Mouse (Mus musculus) neural tube, embryonic 11.5 days (tissue): ENCODE results near the gene Fam160a1. TPM values are rescaled to one million over a fixed set of nuclear protein-coding genes. Genes with fewer than 3 reads are reported as not detected.

Experiments
- ATAC-seq: fragments of 200-750 bp; cut with Nextera tagmentation; 2 replicates; pipeline ENCODE4 v1.8.0; 2017; ENCODE audit warnings: moderate number of reproducible peaks, mild to moderate bottlenecking, moderate TSS enrichment, moderate library complexity; ENCODE audit not compliant: insufficient read depth, low FRiP score, low TSS enrichment
- DNase-seq: peaks from one replicate; pipeline ENCODE4 v3.0.0-alpha.2; 2015; ENCODE audit warnings: low spot score
- H3K27ac ChIP-seq: fragments of 300-500 bp; sonication (generic); 2 replicates; pipeline ENCODE4 v1.5.1; 2014; ENCODE audit warnings: low read depth, mild to moderate bottlenecking, low read length
- H3K27me3 ChIP-seq: fragments of 300-500 bp; sonication (generic); 2 replicates; pipeline ENCODE4 v1.6.1; 2014; ENCODE audit warnings: mild to moderate bottlenecking, low read length, mixed read lengths; ENCODE audit not compliant: control insufficient read depth, insufficient read depth
- H3K36me3 ChIP-seq: fragments of 300-500 bp; sonication (generic); 2 replicates; pipeline ENCODE4 v1.6.1; 2014; ENCODE audit warnings: mild to moderate bottlenecking, low read length, moderate library complexity, mixed read lengths; ENCODE audit not compliant: control insufficient read depth, insufficient read depth
- H3K4me1 ChIP-seq: fragments of 300-500 bp; sonication (generic); 2 replicates; pipeline ENCODE4 v1.6.1; 2014; ENCODE audit warnings: low read length, mixed read lengths; ENCODE audit not compliant: control insufficient read depth, insufficient read depth
- H3K4me2 ChIP-seq: fragments of 300-500 bp; sonication (generic); 2 replicates; pipeline ENCODE4 v1.6.1; 2014; ENCODE audit warnings: low read depth, mild to moderate bottlenecking, moderate library complexity
- H3K4me3 ChIP-seq: fragments of 300-500 bp; sonication (generic); 2 replicates; pipeline ENCODE4 v1.5.1; 2014; ENCODE audit warnings: low read depth, low read length
- H3K9ac ChIP-seq: fragments of 300-500 bp; sonication (generic); 2 replicates; pipeline ENCODE4 v1.6.1; 2014; ENCODE audit warnings: mild to moderate bottlenecking, low read length
- H3K9me3 ChIP-seq: fragments of 300-500 bp; sonication (generic); 2 replicates; pipeline ENCODE4 v1.6.1; 2016; ENCODE audit warnings: low read length; ENCODE audit not compliant: control insufficient read depth
- WGBS: fragments of 180-500 bp; shearing (Covaris S2); extraction: QIAGEN DNeasy Blood & Tissue Kit; methylation state at CpG from one replicate; pipeline ENCODE4 v1.1.7; 2014; 5-methylcytosine and 5-hydroxymethylcytosine counted together
- polyA plus RNA-seq: library from polyadenylated mRNA; unstranded; fragments of >200 nt; fragmentation: Nextera tagmentation; extraction: Ambion mirVana; gene quantifications from 2 replicates; pipeline ENCODE4 v1.2.1, GENCODE M21; 2014

Gene Fam160a1
- polyA plus RNA-seq, 1 experiment from 2014 or later: 0.84 TPM

DNA sequence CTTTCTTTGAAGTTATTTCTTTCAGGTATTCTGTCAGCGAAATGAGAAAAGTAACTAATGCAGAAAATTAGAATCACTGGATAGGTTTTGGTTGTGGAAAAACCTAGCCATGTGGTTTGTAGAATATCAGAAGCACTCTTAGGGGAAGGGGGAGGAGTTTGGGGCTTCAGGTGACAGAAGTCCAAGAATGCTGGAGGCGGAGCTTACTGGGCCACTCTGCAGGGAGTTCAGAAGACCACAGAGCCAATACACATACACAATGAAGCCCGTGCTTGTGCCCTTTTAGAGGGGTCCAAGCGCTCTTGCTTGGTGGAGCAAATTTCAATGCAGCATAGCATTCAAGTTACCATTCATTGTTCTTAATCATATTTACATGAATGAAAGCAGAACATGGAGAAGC, 68.2 kb downstream of the Fam160a1 start:
- Histone ChIP-seq H3K36me3 (no peaks in the 10 kb centered on the region), H3K4me2 (no peak overlapping the region), H3K27me3 (no peaks in the 10 kb centered on the region), H3K27ac (no peak overlapping the region), H3K9ac (no peak overlapping the region), H3K9me3 (no peaks in the 10 kb centered on the region), H3K4me3 (no peak overlapping the region), H3K4me1 (no peaks in the 10 kb centered on the region)
- DNase-seq (no peak), ATAC-seq (no peak)
- WGBS: 29% methylated on average over 4 of the region's 4 CpGs

DNA sequence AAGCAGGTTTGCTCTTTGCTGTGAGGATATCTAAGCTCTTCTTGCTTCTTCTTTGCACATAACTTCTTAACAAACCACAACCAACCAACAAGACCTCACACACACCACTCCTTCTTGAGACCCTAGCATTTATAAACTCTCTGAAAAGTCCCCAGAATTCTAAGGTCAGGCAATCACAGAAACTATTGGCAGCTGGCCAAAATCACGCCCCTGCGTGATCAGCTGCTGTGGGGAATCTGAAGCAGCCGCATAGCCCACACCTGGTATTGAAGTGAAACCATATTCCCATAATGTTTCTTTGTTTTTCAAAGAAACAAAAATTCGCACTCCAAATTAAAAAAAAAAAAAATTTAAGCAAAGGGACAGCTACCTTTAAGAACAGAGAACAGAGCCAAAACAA, 71.0 kb downstream of the Fam160a1 start:
- H3K4me3 ChIP-seq: no peak overlapping the region
- ATAC-seq: no peak
- no peaks in the 10 kb centered on the region for H3K36me3 ChIP-seq
- H3K27me3 ChIP-seq: no peaks in the 10 kb centered on the region
- H3K9me3 ChIP-seq: no peaks in the 10 kb centered on the region
- H3K27ac ChIP-seq: no peak overlapping the region
- no peak overlapping the region for H3K4me2 ChIP-seq
- WGBS: 72% methylated on average over 4 of the region's 4 CpGs
- no peak overlapping the region for H3K9ac ChIP-seq
- no peak for DNase-seq
- H3K4me1 ChIP-seq: no peaks in the 10 kb centered on the region

DNA sequence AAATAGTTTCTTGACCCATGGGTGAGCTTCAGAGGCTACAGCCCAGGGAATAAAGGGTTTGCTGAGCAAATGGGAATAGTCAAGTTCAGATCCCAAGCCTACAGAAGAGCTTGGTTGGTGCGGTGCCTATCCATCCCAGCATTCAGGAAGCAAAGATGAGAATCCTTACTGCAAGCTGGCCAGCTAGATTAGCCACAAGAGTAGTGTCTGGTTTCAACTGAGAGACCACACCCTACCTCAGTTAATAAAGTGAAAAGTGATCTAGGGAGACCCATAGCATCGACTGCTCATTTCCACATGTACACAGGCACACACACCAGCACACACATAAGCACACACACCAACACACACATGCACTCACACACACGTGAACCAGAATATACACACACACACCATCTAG, 75.3 kb downstream of the Fam160a1 start:
- Histone ChIP-seq H3K4me1 (no peaks in the 10 kb centered on the region), H3K27ac (no peak overlapping the region), H3K4me2 (no peak overlapping the region), H3K9me3 (no peaks in the 10 kb centered on the region), H3K4me3 (no peak overlapping the region), H3K27me3 (no peaks in the 10 kb centered on the region), H3K36me3 (no peaks in the 10 kb centered on the region), H3K9ac (no peak overlapping the region)
- no peak for ATAC-seq
- 91% methylated on average over 3 of the region's 3 CpGs for WGBS
- DNase-seq: no peak

DNA sequence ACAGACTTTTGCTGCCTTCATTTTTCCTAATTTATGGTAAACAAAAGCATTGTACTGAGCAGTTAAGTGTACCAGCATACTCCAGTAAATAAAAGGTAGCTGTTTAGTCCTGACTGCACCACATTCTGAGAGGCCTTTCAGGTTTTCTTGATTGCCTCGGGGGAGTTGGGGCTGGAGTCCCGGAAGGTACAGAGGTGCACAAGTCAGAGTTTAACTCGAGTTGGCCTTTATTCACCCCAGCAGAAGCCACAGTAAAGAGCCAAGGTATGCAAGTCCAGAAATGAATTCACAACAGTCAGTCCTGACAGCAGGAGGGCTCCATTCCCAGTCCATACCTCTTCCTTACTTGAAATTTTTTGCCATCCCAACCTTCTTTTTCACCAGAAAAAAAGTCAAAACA, 78.5 kb downstream of the Fam160a1 start:
- DNase-seq (no peak), ATAC-seq (no peak)
- Histone ChIP-seq H3K9me3 (no peaks in the 10 kb centered on the region), H3K4me3 (no peak overlapping the region), H3K27me3 (no peaks in the 10 kb centered on the region), H3K4me2 (no peak overlapping the region), H3K27ac (no peak overlapping the region), H3K36me3 (no peaks in the 10 kb centered on the region), H3K4me1 (no peaks in the 10 kb centered on the region), H3K9ac (no peak overlapping the region)
- 75% methylated on average over 3 of the region's 3 CpGs for WGBS

DNA sequence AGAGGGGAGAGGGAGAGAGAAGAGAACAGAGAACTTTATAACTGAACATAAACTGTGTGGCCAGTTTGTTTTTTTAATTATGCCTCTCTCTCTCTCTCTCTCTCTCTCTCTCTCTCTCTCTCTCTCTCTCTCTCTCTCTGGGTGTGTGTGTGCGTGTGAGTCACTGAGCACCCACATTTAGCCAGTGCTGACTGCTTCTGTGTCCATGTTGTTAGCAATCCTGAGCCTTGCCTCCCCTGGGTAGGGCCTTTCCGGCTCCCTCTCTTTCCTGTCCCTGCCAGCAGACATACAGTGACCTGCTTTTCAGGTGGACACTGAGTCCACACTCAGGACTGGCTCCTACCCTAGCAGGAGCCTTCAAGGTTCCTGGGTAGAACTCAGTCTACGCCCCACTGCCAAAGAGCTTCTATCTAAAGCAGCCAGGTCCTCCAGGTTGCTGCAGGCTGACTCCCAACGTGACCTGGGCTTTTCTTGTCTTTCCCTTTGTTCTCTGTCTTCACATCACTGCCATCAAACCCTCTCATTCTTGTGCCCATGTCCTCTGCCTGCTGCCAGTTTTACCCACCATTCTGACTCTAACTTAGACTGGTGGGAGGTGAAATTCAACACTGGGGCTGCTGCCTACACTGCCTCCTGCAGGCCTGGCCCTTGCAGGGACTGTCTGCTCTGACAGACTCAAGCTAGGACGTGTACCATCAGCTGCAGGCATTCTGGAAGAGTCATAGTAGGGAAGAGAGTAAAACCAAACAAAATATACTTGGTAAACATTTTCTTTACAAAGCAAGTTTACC, 83.0 kb downstream of the Fam160a1 start:
- no peaks in the 10 kb centered on the region for H3K36me3 ChIP-seq
- H3K27me3 ChIP-seq: no peaks in the 10 kb centered on the region
- no peak overlapping the region for H3K4me2 ChIP-seq
- no peak overlapping the region for H3K4me3 ChIP-seq
- ATAC-seq (no peak), DNase-seq (no peak)
- no peaks in the 10 kb centered on the region for H3K4me1 ChIP-seq
- no peaks in the 10 kb centered on the region for H3K9me3 ChIP-seq
- no peak overlapping the region for H3K27ac ChIP-seq
- WGBS: 79% methylated on average over 5 of the region's 5 CpGs
- no peak overlapping the region for H3K9ac ChIP-seq

DNA sequence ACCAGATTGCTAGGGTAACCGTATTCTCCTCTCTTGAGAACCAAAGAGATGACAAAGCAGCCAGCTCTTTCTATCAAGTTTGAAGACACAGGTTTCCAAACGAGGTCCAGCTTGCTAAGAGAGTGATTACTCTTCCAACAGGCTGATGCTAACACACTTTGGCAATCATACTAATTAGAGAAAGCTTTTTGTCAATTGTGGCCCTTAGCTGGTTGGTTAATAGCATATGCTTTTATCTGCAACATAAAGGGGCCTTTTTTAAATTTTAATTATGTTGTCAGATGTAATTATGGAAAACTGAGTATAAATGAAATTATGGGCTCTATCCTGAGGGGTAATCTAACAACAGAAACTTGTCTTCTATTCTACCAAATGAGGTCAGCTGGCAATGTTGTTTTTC, 89.9 kb downstream of the Fam160a1 start:
- H3K4me1 ChIP-seq: no peaks in the 10 kb centered on the region
- WGBS: 49% methylated on average over 2 of the region's 2 CpGs
- no peak overlapping the region for H3K4me3 ChIP-seq
- no peaks in the 10 kb centered on the region for H3K27me3 ChIP-seq
- DNase-seq (no peak), ATAC-seq (no peak)
- no peak overlapping the region for H3K4me2 ChIP-seq
- H3K36me3 ChIP-seq: no peaks in the 10 kb centered on the region
- H3K9me3 ChIP-seq: no peaks in the 10 kb centered on the region
- no peak overlapping the region for H3K27ac ChIP-seq
- no peak overlapping the region for H3K9ac ChIP-seq

DNA sequence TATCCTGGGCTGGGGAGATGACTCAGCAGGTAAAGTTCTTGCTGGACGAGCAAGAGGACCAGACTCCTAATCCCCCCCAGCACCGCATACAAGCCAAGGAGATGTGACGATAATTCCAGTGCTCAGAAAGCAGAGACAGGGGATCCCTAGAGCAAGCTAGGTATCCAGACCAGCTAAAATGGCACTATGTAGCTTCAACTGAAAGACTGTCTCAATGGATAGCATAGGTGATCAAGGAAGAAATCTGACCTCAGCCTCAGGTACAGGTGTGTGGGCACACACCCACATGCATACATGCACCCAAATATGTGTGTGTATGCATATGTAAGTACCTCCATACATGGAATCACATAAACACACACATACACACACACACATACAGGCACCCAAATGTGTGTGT, 91.1 kb downstream of the Fam160a1 start:
- DNase-seq (no peak), ATAC-seq (no peak)
- Histone ChIP-seq H3K4me2 (no peak overlapping the region), H3K27me3 (no peaks in the 10 kb centered on the region), H3K9me3 (no peaks in the 10 kb centered on the region), H3K36me3 (no peaks in the 10 kb centered on the region), H3K4me1 (no peaks in the 10 kb centered on the region), H3K27ac (no peak overlapping the region), H3K9ac (no peak overlapping the region), H3K4me3 (no peak overlapping the region)
- WGBS: 91% methylated on average over 3 of the region's 3 CpGs

DNA sequence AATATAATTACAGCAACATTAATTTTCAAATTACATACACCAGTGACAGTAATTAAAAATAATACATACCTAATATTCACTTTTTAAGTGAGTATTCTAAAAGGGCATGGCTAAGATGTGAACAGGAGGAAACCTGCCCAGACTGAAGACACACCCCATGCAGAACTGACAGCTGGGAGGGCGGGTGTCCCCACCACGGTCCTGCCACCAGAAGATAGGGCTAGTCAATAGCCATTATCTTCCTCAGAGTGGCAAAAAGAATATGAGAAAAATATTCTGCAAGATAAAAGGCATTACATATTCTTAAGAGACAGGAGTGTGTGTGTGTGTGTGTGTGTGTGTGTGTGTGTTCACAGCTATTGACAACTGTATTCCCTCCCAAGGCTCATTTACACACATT, 92.0 kb downstream of the Fam160a1 start:
- H3K4me3 ChIP-seq: no peak overlapping the region
- H3K9ac ChIP-seq: no peak overlapping the region
- H3K36me3 ChIP-seq: no peaks in the 10 kb centered on the region
- 76% methylated on average over 2 of the region's 2 CpGs for WGBS
- no peaks in the 10 kb centered on the region for H3K9me3 ChIP-seq
- H3K4me1 ChIP-seq: no peaks in the 10 kb centered on the region
- DNase-seq: no peak
- H3K27me3 ChIP-seq: no peaks in the 10 kb centered on the region
- no peak overlapping the region for H3K4me2 ChIP-seq
- no peak overlapping the region for H3K27ac ChIP-seq
- ATAC-seq: no peak

DNA sequence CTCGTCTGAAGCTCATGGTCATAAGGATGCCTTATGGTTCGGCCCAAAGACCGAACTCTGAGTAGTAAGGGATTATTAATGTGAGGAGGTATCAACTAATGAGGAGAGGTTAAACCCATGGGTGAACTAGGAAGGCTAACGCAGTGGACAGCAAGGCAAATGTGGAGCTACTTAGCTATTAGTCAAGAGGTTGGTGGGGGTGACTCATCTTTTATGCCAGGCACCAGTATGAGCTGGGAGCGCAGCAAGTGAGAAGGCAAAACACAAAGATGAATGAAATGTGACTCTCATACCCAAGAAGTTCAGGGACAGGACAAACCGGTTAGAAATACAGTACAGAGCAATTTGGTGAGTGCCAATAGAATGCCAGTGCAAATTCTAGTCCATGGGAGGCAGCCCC, 94.5 kb downstream of the Fam160a1 start:
- H3K27me3 ChIP-seq: no peaks in the 10 kb centered on the region
- H3K9me3 ChIP-seq: no peaks in the 10 kb centered on the region
- 91% methylated on average over 6 of the region's 6 CpGs for whole genome bisulfite sequencing
- no peaks in the 10 kb centered on the region for H3K36me3 ChIP-seq
- DNase-seq (no peak), ATAC-seq (no peak)
- no peaks in the 10 kb centered on the region for H3K4me1 ChIP-seq
- no peak overlapping the region for H3K4me3 ChIP-seq
- H3K4me2 ChIP-seq: no peak overlapping the region
- H3K27ac ChIP-seq: no peak overlapping the region
- no peak overlapping the region for H3K9ac ChIP-seq
